Mouse (Mus musculus): ENCODE measurements around the gene Phf5a.

DNA sequence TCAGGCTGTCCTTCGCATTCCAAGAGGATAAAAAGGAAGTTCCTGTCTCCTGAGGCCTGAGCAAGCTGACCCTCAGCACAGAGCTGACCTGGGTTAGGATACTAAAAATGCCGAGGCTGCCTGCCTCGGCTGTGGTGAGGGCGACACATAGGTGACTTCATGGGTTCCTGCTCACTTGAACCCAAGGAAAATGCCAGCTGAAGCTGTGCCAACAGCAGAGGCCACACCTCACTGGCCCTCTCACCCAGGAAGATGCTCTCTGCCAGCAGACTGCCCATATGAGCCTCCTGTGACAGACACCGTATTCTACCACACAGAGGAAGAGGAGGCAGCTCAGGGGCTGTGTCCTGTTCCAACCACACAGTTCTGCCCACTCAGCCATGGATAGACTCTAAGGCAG, 47.4 kb upstream of the Phf5a start:
- no peak for TF ChIP-seq POLR2A (IDR thresholded peaks at IDR 0.05; ENCODE audit: insufficient read depth, low read length)
- no peak for TF ChIP-seq CTCF (IDR thresholded peaks at IDR 0.05; ENCODE audit: low read depth, low read length)
- no peak for TF ChIP-seq EP300 (IDR thresholded peaks at IDR 0.05; ENCODE audit: insufficient read depth, low read depth, low read length)
